In the genomic region with DNA sequence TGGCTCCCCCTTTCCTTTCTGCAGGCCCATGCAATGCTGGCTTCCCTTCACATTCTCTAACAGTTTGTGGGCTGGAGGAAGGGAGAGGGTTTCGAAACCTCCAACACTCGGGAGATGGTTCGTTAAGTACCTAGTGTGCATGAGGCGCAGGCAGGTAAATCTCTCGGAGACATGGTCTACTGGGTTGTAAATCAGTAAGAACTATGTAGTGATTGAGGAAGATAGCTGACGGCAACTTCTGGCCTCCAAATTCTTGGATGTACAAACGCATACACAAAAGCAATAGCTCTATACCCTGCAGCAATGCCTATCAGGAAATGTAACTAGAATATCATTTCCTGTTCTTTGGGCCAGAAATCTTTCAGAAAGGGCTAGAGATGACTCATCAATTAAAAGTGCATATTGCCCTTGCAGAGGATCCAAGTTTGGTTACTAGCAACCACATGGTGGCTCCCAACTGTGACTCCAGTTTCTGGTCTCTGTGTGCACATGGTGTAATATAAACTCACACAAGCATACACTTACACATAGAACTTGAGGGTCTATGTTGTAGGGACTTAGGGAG, we compare ENCODE assay signal across 15 mouse cellular contexts. TPM values are rescaled to one million over a fixed set of nuclear protein-coding genes. Genes with fewer than 3 reads are reported as not detected.
DNase-seq lines count a peak whose midpoint lies in the region; ATAC-seq and TF ChIP-seq lines count a peak whose summit lies in the region.
"Had no signal": no experiment of that assay in that cellular context is flagged by ENCODE, and none has a peak within 500 bp of the region (broad histone marks: within the 10 kb centered on the region; RNA-seq: fewer than 3 reads in every experiment).

No protein-coding gene starts in this region.

- no peak overlapping the region for H3ac ChIP-seq in C2C12 (ENCODE audit: control insufficient read depth, insufficient read length, low read depth)

- TF ChIP-seq POLR2A in kidney, adult 2 months (IDR thresholded peaks at IDR 0.05; ENCODE audit: low read depth, low read length) = no peak

- no peaks in the 10 kb centered on the region for H3K27me3 ChIP-seq in kidney, embryonic 14.5 days (ENCODE audit: control insufficient read depth, insufficient read depth, low read length)
- H3K27me3 ChIP-seq in kidney, adult 2 months (replicated peaks; ENCODE audit: control insufficient read depth, insufficient read depth, low read length) = no peaks in the 10 kb centered on the region
- no peaks in the 10 kb centered on the region for H3K27me3 ChIP-seq in C2C12 (ENCODE audit: control insufficient read depth, insufficient read depth, insufficient read length)
- H3K27me3 ChIP-seq: embryonic facial prominence, embryonic 12.5 days; hindbrain, embryonic 15.5 days had no signal

- no peak for DNase-seq in kidney, adult 2 months
- DNase-seq in heart, postnatal 25 days (ENCODE audit: low spot score) = no peak
- DNase-seq in right cerebral cortex, postnatal 14 days = no peak
- no peak for DNase-seq in left cerebral cortex, postnatal 4 days
- DNase-seq: adrenal gland, postnatal 25 days; cerebellum, adult 8-10 months; lung, postnatal 10 days had no signal

- no peak overlapping the region for H3K4me2 ChIP-seq in kidney, embryonic 14.5 days (replicated peaks; ENCODE audit: low read depth, low read length)
- H3K4me2 ChIP-seq: embryonic facial prominence, embryonic 12.5 days; heart, embryonic 11.5 days; hindbrain, embryonic 15.5 days had no signal

- no peaks in the 10 kb centered on the region for H3K4me1 ChIP-seq in kidney, embryonic 14.5 days (ENCODE audit: control insufficient read depth, insufficient read depth, low read length)
- H3K4me1 ChIP-seq in kidney, adult 2 months (ENCODE audit: control insufficient read depth, insufficient read depth, low read length) = no peaks in the 10 kb centered on the region
- H3K4me1 ChIP-seq: embryonic facial prominence, embryonic 12.5 days; hindbrain, embryonic 15.5 days had no signal

- no peaks in the 10 kb centered on the region for H3K9me3 ChIP-seq in kidney, embryonic 14.5 days (ENCODE audit: control insufficient read depth, low read length)
- H3K9me3 ChIP-seq: embryonic facial prominence, embryonic 12.5 days; hindbrain, embryonic 15.5 days had no signal

- 54% methylated on average over 7 of the region's 7 CpGs for WGBS in kidney, embryonic 14.5 days
- WGBS in kidney, adult 2 months = 41% methylated on average over 7 of the region's 7 CpGs

- H3K79me2 ChIP-seq in C2C12 (ENCODE audit: control insufficient read depth, insufficient read depth) = no peaks in the 10 kb centered on the region

- H3K9ac ChIP-seq in kidney, embryonic 14.5 days (ENCODE audit: low read depth, low read length) = no peak overlapping the region
- H3K9ac ChIP-seq: embryonic facial prominence, embryonic 12.5 days; hindbrain, embryonic 15.5 days had no signal

- intact Hi-C loops in heart, postnatal 25 days (cut with DNase I) = loop anchor here (10.0 kb wide), 1 partner anchor 234 kb away; no protein-coding TSS in a partner anchor
- intact Hi-C loops in left cerebral cortex, postnatal 4 days (cut with DNase I) = no loop called here

- H3K79me3 ChIP-seq in C2C12 (ENCODE audit: low read depth) = no peaks in the 10 kb centered on the region

- peaks cover 42% of the 10 kb centered on the region for H3K36me3 ChIP-seq in kidney, embryonic 14.5 days (ENCODE audit: control insufficient read depth, insufficient read depth, low read length)
- peaks cover 1% of the 10 kb centered on the region; the same call in 1 of the 2 replicates for H3K36me3 ChIP-seq in kidney, adult 2 months (ENCODE audit: control insufficient read depth, insufficient read depth, low read length)
- H3K36me3 ChIP-seq in C2C12 (ENCODE audit: control insufficient read depth, insufficient read depth) = peaks cover 39% of the 10 kb centered on the region

- ATAC-seq in kidney, embryonic 14.5 days (ENCODE audit: low FRiP score, low TSS enrichment) = peak; percentile 37; the same call in 1 of the 2 replicates
- peak; percentile 65 for ATAC-seq in activated CD4-positive, CD25-positive, alpha-beta regulatory T cell, adult 4 months
- ATAC-seq in inflammation-experienced regulatory T-cells, adult 6 months = peak; percentile 73
- ATAC-seq: forebrain, embryonic 16.5 days had no signal

- TF ChIP-seq CTCF in kidney, adult 2 months (conservative IDR thresholded peaks at IDR 0.05; ENCODE audit: insufficient read depth, insufficient read length, low read depth, low read length) = no peak
- TF ChIP-seq CTCF in C2C12 (IDR thresholded peaks at IDR 0.05; ENCODE audit: control insufficient read depth, insufficient read depth, insufficient read length) = no peak

- H3K27ac ChIP-seq in kidney, embryonic 14.5 days (ENCODE audit: low read depth, low read length) = peak overlapping the region; percentile 45; the same call in 1 of the 2 replicates
- H3K27ac ChIP-seq in kidney, adult 2 months (ENCODE audit: insufficient read depth, low read depth, low read length) = no peak overlapping the region
- H3K27ac ChIP-seq: embryonic facial prominence, embryonic 12.5 days; hindbrain, embryonic 15.5 days had no signal

- no peak overlapping the region for H3K4me3 ChIP-seq in kidney, embryonic 14.5 days (ENCODE audit: low read length)
- H3K4me3 ChIP-seq in kidney, adult 2 months (ENCODE audit: insufficient read depth, low read depth, low read length) = no peak overlapping the region
- H3K4me3 ChIP-seq in C2C12 (ENCODE audit: insufficient read depth, poor library complexity, severe bottlenecking) = no peak overlapping the region
- H3K4me3 ChIP-seq: embryonic facial prominence, embryonic 12.5 days; hindbrain, embryonic 15.5 days had no signal

TF ChIP-seq in C2C12, 6 proteins besides CTCF, POLR2A, EP300 and RAD21:
- no peak for TF ChIP-seq USF1 (IDR thresholded peaks at IDR 0.05; ENCODE audit: low read depth)
- no peak for TF ChIP-seq CEBPB (IDR thresholded peaks at IDR 0.05; ENCODE audit: low read depth)
- peak; percentile 14 for TF ChIP-seq MAX (IDR thresholded peaks at IDR 0.05)

RNA-seq across cellular contexts. Expression of a gene that starts 19.0 kb away (rescaled TPM):
- 79.2 and 82.2 TPM in 2 replicates for polyA plus RNA-seq in kidney, embryonic 14.5 days (2014; fragmentation: Nextera tagmentation; extraction: Ambion mirVana)
- 15.3 and 15.4 TPM in 2 replicates for polyA plus RNA-seq in kidney, adult 2 months (2012; rRNA removed)
- polyA plus RNA-seq in C2C12 (2012; fragmentation: generic; extraction: Trizol) = 39.7 TPM
- polyA plus RNA-seq in activated CD4-positive, CD25-positive, alpha-beta regulatory T cell, adult 4 months (2017; shearing (Covaris generic)) = 100 to 1,000 TPM in 1 of 2 experiments, 10 to 100 TPM in 1; 95.1 to 112 TPM
- polyA plus RNA-seq in inflammation-experienced regulatory T-cells, adult 6 months (2017; shearing (Covaris generic)) = 100 to 1,000 TPM; 104 to 107 (median 107) TPM
- 10 to 100 TPM; 47.5 to 47.9 TPM for total RNA-seq in heart, postnatal 25 days (2021)
- total RNA-seq in left cerebral cortex, postnatal 4 days (2021) = 10 to 100 TPM; 43.7 to 46.8 TPM

RNA-seq across cellular contexts. Expression of a gene that starts 47.0 kb away (rescaled TPM):
- 44.9 and 50.1 TPM in 2 replicates for polyA plus RNA-seq in kidney, embryonic 14.5 days (2014; fragmentation: Nextera tagmentation; extraction: Ambion mirVana)
- polyA plus RNA-seq in kidney, adult 2 months (2012; rRNA removed) = 10.8 and 12.1 TPM in 2 replicates
- 6.2 TPM for polyA plus RNA-seq in C2C12 (2012; fragmentation: generic; extraction: Trizol)
- 10 to 100 TPM; 21.2 to 29.8 TPM for polyA plus RNA-seq in activated CD4-positive, CD25-positive, alpha-beta regulatory T cell, adult 4 months (2017; shearing (Covaris generic))
- polyA plus RNA-seq in inflammation-experienced regulatory T-cells, adult 6 months (2017; shearing (Covaris generic)) = 10 to 100 TPM; 23.5 to 33.3 (median 26.3) TPM
- total RNA-seq in heart, postnatal 25 days (2021) = 10 to 100 TPM; 18.9 to 20.9 TPM
- total RNA-seq in left cerebral cortex, postnatal 4 days (2021) = 10 to 100 TPM; 61.1 to 70.5 TPM
